Comparison of ENCODE assay signal across 8 mouse cellular contexts in the genomic region with DNA sequence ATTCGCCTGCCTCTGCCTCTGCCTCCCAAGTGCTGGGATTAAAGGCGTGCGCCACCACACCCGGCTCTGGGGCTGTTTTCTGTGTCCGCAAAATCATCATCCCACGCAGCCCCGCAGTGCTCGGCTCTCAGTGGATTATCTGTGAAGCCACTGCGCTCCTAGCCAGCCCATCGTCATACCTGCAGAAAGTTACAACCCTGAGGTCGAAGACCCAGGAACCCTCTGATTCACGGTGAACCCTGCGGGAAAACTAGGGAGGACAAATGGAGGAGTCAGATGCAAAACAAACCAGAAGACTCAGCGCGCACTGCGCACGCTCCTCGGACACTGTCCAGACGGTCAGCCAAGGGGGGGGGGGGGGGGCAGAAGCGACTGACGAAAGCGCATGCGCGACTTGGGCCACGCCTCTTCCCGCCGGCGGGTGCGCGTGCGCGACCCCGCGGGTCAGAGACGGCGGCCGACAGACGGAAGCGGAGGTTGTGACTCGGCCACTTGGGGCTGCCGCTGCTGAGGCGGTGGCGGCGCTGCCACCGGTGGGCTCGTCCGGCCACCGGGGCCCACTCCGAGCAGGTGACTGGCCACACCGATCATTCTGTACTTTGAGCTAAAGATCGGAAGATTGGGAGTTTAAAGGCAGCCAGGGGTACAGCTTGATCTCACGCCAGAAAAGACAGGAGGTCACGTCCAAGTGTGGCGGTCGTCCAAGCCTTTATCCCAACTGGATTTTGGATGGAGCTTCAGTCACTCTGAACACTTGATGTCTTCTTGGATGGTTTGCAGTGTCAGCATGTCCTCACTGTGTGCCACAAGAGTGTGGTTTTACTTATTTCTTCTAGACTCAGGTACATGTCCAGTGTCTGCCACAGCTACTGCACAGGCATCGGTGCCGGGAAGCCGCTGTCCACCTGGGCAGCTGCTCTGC. TPM values are rescaled to one million over a fixed set of nuclear protein-coding genes. Genes with fewer than 3 reads are reported as not detected.
A peak's percentile ranks its signal among the peaks of the same experiment; 100 is the strongest.
DNase-seq lines count a peak whose midpoint lies in the region.

Gene Acad12 (minus strand): TSS at position 347 of the 922 bp plus-strand sequence.

- DNase-seq in adrenal gland, adult 18-20 months (ENCODE audit: low spot score in 2 of 2), result peak; percentile 80 to 83
- peak; percentile 95 for DNase-seq in embryo, embryonic 10.5 days (ENCODE audit: low spot score)
- DNase-seq in gastrocnemius, postnatal 14 days, result peak; percentile 87
- peak; percentile 87 for DNase-seq in induced T-regulatory cell, adult 2 months (ENCODE audit: low read depth)
- peak; percentile 58 to 64 for DNase-seq in left cerebral cortex, adult 8-10 months (ENCODE audit: low spot score in 2 of 2)
- DNase-seq in right cerebral cortex, postnatal 10 days (ENCODE audit: low spot score in 2 of 2), result peak; percentile 79 to 87
- DNase-seq in urinary bladder, postnatal 14 days (ENCODE audit: low spot score), result peak; percentile 83

- H3K4me3 ChIP-seq in megakaryocyte, embryonic 14.5 days (replicated peaks), result peak within 1 kb of the TSS; percentile 93

- peaks cover 18% of the 10 kb centered on the region for H3K36me3 ChIP-seq in megakaryocyte, embryonic 14.5 days (replicated peaks; ENCODE audit: low read length)

- intact Hi-C loops in gastrocnemius, postnatal 14 days (cut with DNase I; ENCODE audit: low total_unique reads), result no loop called here

- H3K4me1 ChIP-seq in megakaryocyte, embryonic 14.5 days, result peaks cover 47% of the 10 kb centered on the region

- no peaks in the 10 kb centered on the region for H3K9me3 ChIP-seq in megakaryocyte, embryonic 14.5 days

- H3K27me3 ChIP-seq in megakaryocyte, embryonic 14.5 days (replicated peaks), result no peaks in the 10 kb centered on the region

RNA-seq across cellular contexts. Expression of gene Acad12, which starts in this region (rescaled TPM):
- 10 to 100 TPM; 25.2 to 30.3 TPM for total RNA-seq in adrenal gland, adult 18-20 months (2021)
- total RNA-seq in gastrocnemius, postnatal 14 days (2021), result 10 to 100 TPM; 13.3 to 14.8 TPM
- total RNA-seq in left cerebral cortex, adult 8-10 months (2022), result 1 to 10 TPM; 6.4 to 8.2 (median 6.7) TPM
- polyA plus RNA-seq in megakaryocyte, embryonic 14.5 days (2012; ENCODE audit: insufficient read depth, low replicate concordance), result 2.2 and 2.6 TPM in 2 replicates

Comparison
In these comparisons a context has a peak if more than half of its experiments do, and no peak if none do; other contexts are left out.
1. Peak in every context shown above with its lines: DNase-seq and H3K4me3 ChIP-seq.